Comparison of ENCODE assay signal across 8 mouse cellular contexts in the genomic region with DNA sequence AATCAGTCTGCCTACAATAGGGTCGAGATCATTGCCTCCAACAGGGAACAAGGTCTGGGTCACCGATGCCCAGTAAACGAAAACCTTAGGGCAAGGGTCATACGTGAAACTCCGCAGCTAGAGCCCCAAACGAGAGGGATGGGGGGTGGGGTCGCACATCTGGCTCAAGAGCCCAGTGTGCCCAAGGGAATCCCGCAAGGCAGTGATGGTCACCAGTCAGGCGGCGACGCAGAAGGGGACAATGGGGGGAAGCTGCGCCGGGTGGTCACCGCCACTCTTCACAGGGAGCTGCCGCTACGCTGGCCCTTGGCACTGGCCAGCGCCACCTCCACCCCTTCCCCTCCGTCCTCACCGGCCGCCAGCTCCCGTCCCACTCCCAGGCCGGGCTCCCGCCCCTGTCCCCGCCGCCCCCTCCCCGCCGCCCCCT. TPM values are rescaled to one million over a fixed set of nuclear protein-coding genes. Genes with fewer than 3 reads are reported as not detected.
DNase-seq lines count a peak whose midpoint lies in the region; ATAC-seq and TF ChIP-seq lines count a peak whose summit lies in the region.

No protein-coding gene starts in this region.

- no peak for TF ChIP-seq EP300 in heart, postnatal 0 days (IDR thresholded peaks at IDR 0.05; ENCODE audit: low read depth)

- peak; percentile 9; the same call in 1 of the 2 replicates for ATAC-seq in heart, postnatal 0 days (ENCODE audit: insufficient read depth, low read depth)
- peak; percentile 65 for ATAC-seq in midbrain, embryonic 14.5 days (ENCODE audit: low FRiP score, low TSS enrichment)

- H3K36me3 ChIP-seq in heart, postnatal 0 days (replicated peaks; ENCODE audit: control insufficient read depth, insufficient read depth, low read length), result peaks cover 32% of the 10 kb centered on the region
- H3K36me3 ChIP-seq in midbrain, embryonic 14.5 days (ENCODE audit: control insufficient read depth, insufficient read depth, low read length), result peaks cover 50% of the 10 kb centered on the region

- WGBS in heart, postnatal 0 days, result 0% methylated on average over 18 of the region's 27 CpGs
- WGBS in midbrain, embryonic 14.5 days, result 0% methylated on average over 21 of the region's 27 CpGs

- peak; percentile 54 for DNase-seq in adrenal gland, adult 2 months
- DNase-seq in adrenal gland, postnatal 36 days, result no peak
- DNase-seq in 416B (ENCODE audit: low read depth), result peak; percentile 20
- DNase-seq in cerebellum, adult 9-10 months, result peak; percentile 62
- DNase-seq in heart, postnatal 0 days (ENCODE audit: low spot score), result peak; percentile 39
- DNase-seq in layer of hippocampus, postnatal 14 days (ENCODE audit: low spot score in 2 of 2), result peak; percentile 16 to 19
- peak; percentile 68 for DNase-seq in midbrain, embryonic 14.5 days
- no peak for DNase-seq in thymus, postnatal 25 days

- peak overlapping the region; percentile 80 for H3K9ac ChIP-seq in heart, postnatal 0 days (replicated peaks; ENCODE audit: low read depth, low read length)
- peak overlapping the region; percentile 93 for H3K9ac ChIP-seq in midbrain, embryonic 14.5 days (replicated peaks; ENCODE audit: low read length)

- H3K4me3 ChIP-seq in heart, postnatal 0 days (ENCODE audit: low read depth, low read length), result peak overlapping the region; percentile 78
- peak overlapping the region; percentile 81 for H3K4me3 ChIP-seq in midbrain, embryonic 14.5 days (replicated peaks; ENCODE audit: low read depth, low read length)

- peaks cover 20% of the 10 kb centered on the region; the same call in 1 of the 2 replicates for H3K4me1 ChIP-seq in heart, postnatal 0 days (ENCODE audit: control insufficient read depth, insufficient read depth)
- H3K4me1 ChIP-seq in midbrain, embryonic 14.5 days (ENCODE audit: control insufficient read depth, insufficient read depth, low read length), result peaks cover 20% of the 10 kb centered on the region

- no peaks in the 10 kb centered on the region for H3K9me3 ChIP-seq in heart, postnatal 0 days (replicated peaks; ENCODE audit: control insufficient read depth, low read length)
- H3K9me3 ChIP-seq in midbrain, embryonic 14.5 days (ENCODE audit: control insufficient read depth, low read length), result no peaks in the 10 kb centered on the region

- H3K27me3 ChIP-seq in heart, postnatal 0 days (ENCODE audit: control insufficient read depth, insufficient read depth, low read length), result no peaks in the 10 kb centered on the region
- H3K27me3 ChIP-seq in midbrain, embryonic 14.5 days (ENCODE audit: control insufficient read depth, insufficient read depth, low read length), result no peaks in the 10 kb centered on the region

- no peak for TF ChIP-seq CTCF in heart, postnatal 0 days (IDR thresholded peaks at IDR 0.05; ENCODE audit: low read depth)

- peak overlapping the region; percentile 97 for H3K27ac ChIP-seq in heart, postnatal 0 days (ENCODE audit: low read depth)
- H3K27ac ChIP-seq in midbrain, embryonic 14.5 days (replicated peaks; ENCODE audit: low read depth, low read length), result peak overlapping the region; percentile 98

- peak overlapping the region; percentile 68 for H3K4me2 ChIP-seq in heart, postnatal 0 days (ENCODE audit: low read depth, low read length)
- H3K4me2 ChIP-seq in midbrain, embryonic 14.5 days (ENCODE audit: low read length), result peak overlapping the region; percentile 84

RNA-seq across cellular contexts. Expression of a gene that starts 0.5 kb away (rescaled TPM):
- total RNA-seq in adrenal gland, adult 2 months (2021), result 10 to 100 TPM; 20.8 to 30.0 TPM
- polyA plus RNA-seq in adrenal gland, adult 2 months (2012; rRNA removed), result 18.4 and 28.0 TPM in 2 replicates
- 10 to 100 TPM; 26.9 to 28.6 TPM for total RNA-seq in adrenal gland, postnatal 36 days (2021)
- total RNA-seq in heart, postnatal 0 days (2014; rRNA removed; ENCODE audit: low replicate concordance), result 31.7 and 57.1 TPM in 2 replicates
- polyA plus RNA-seq in heart, postnatal 0 days (2015; fragmentation: Nextera tagmentation; extraction: Ambion mirVana), result 12.0 and 15.0 TPM in 2 replicates
- total RNA-seq in layer of hippocampus, postnatal 14 days (2021), result 10 to 100 TPM; 22.6 to 28.4 TPM
- 15.5 and 17.4 TPM in 2 replicates for polyA plus RNA-seq in midbrain, embryonic 14.5 days (2014; fragmentation: Nextera tagmentation; extraction: Ambion mirVana)

RNA-seq across cellular contexts. Expression of a gene that starts 0.9 kb away (rescaled TPM):
- 10 to 100 TPM; 37.4 to 48.5 TPM for total RNA-seq in adrenal gland, adult 2 months (2021)
- polyA plus RNA-seq in adrenal gland, adult 2 months (2012; rRNA removed), result 15.8 and 17.6 TPM in 2 replicates
- total RNA-seq in adrenal gland, postnatal 36 days (2021), result 10 to 100 TPM; 42.5 to 46.6 TPM
- total RNA-seq in heart, postnatal 0 days (2014; rRNA removed; ENCODE audit: low replicate concordance), result 27.4 and 42.9 TPM in 2 replicates
- 30.5 and 32.4 TPM in 2 replicates for polyA plus RNA-seq in heart, postnatal 0 days (2015; fragmentation: Nextera tagmentation; extraction: Ambion mirVana)
- 10 to 100 TPM; 67.0 to 67.2 TPM for total RNA-seq in layer of hippocampus, postnatal 14 days (2021)
- polyA plus RNA-seq in midbrain, embryonic 14.5 days (2014; fragmentation: Nextera tagmentation; extraction: Ambion mirVana), result 97.4 and 121 TPM in 2 replicates

RNA-seq across cellular contexts. Expression of a gene that starts 30.0 kb away (rescaled TPM):
- total RNA-seq in adrenal gland, adult 2 months (2021), result 100 to 1,000 TPM in 1 of 2 experiments, 10 to 100 TPM in 1; 80.8 to 268 TPM
- 59.9 and 80.9 TPM in 2 replicates for polyA plus RNA-seq in adrenal gland, adult 2 months (2012; rRNA removed)
- 100 to 1,000 TPM in 1 of 2 experiments, 10 to 100 TPM in 1; 90.4 to 182 TPM for total RNA-seq in adrenal gland, postnatal 36 days (2021)
- total RNA-seq in heart, postnatal 0 days (2014; rRNA removed; ENCODE audit: low replicate concordance), result 65.0 and 610 TPM in 2 replicates
- 54.5 and 65.2 TPM in 2 replicates for polyA plus RNA-seq in heart, postnatal 0 days (2015; fragmentation: Nextera tagmentation; extraction: Ambion mirVana)
- total RNA-seq in layer of hippocampus, postnatal 14 days (2021), result 10 to 100 TPM; 12.7 to 18.2 TPM
- 1.6 and 3.3 TPM in 2 replicates for polyA plus RNA-seq in midbrain, embryonic 14.5 days (2014; fragmentation: Nextera tagmentation; extraction: Ambion mirVana)

RNA-seq across cellular contexts. Expression of a gene that starts 49.2 kb away (rescaled TPM):
- total RNA-seq in adrenal gland, adult 2 months (2021), result 100 to 1,000 TPM; 138 to 351 TPM
- polyA plus RNA-seq in adrenal gland, adult 2 months (2012; rRNA removed), result 942 and 1,575 TPM in 2 replicates
- total RNA-seq in adrenal gland, postnatal 36 days (2021), result 100 to 1,000 TPM; 161 to 261 TPM
- total RNA-seq in heart, postnatal 0 days (2014; rRNA removed; ENCODE audit: low replicate concordance), result 78.4 and 80.3 TPM in 2 replicates
- polyA plus RNA-seq in heart, postnatal 0 days (2015; fragmentation: Nextera tagmentation; extraction: Ambion mirVana), result 29.9 and 31.4 TPM in 2 replicates
- total RNA-seq in layer of hippocampus, postnatal 14 days (2021), result 100 to 1,000 TPM; 112 to 121 TPM
- 40.3 and 40.5 TPM in 2 replicates for polyA plus RNA-seq in midbrain, embryonic 14.5 days (2014; fragmentation: Nextera tagmentation; extraction: Ambion mirVana)

Comparison
In these comparisons a context has a peak if more than half of its experiments do, and no peak if none do; other contexts are left out.
1. DNase-seq: peak in adrenal gland, adult 2 months (single experiment), 416B (single experiment), cerebellum, adult 9-10 months (single experiment), heart, postnatal 0 days (single experiment), layer of hippocampus, postnatal 14 days (2 of 2) and midbrain, embryonic 14.5 days (single experiment); none in adrenal gland, postnatal 36 days (0 of 2) and thymus, postnatal 25 days (single experiment).